Mouse (Mus musculus) embryonic fibroblast, embryonic 13.5 days (primary cell): ENCODE data around the gene Col25a1.

Experiments used
- CTCF ChIP-seq: IDR thresholded peaks from 2 replicates; pipeline ENCODE4 v1.5.1; 2011; ENCODE audit warnings: mild to moderate bottlenecking, control low read depth, low read length, moderate library complexity, borderline replicate concordance; ENCODE audit not compliant: insufficient read depth
- POLR2A ChIP-seq: IDR thresholded peaks from 2 replicates; pipeline ENCODE4 v1.6.1; 2011; ENCODE audit warnings: low read depth, mild to moderate bottlenecking, control low read depth, low read length, moderate library complexity

- TF ChIP-seq CTCF (no peak), POLR2A (no peak)
Measured at GRCm38 (mm10) chr3:130088654-130089053, 42.6 kb upstream of the Col25a1 start.
